Mouse (Mus musculus) kidney, postnatal 25 days (tissue): ENCODE data around the gene Taco1.
A peak's percentile ranks its signal among the peaks of the same experiment; 100 is the strongest.

ENCODE experiments used
- DNase-seq, 2 experiments: peaks; one replicate each; pipeline ENCODE4 v3.0.0; 2021; ENCODE audit warnings: mixed read lengths in 2 of 2

Taco1 gene

DNA sequence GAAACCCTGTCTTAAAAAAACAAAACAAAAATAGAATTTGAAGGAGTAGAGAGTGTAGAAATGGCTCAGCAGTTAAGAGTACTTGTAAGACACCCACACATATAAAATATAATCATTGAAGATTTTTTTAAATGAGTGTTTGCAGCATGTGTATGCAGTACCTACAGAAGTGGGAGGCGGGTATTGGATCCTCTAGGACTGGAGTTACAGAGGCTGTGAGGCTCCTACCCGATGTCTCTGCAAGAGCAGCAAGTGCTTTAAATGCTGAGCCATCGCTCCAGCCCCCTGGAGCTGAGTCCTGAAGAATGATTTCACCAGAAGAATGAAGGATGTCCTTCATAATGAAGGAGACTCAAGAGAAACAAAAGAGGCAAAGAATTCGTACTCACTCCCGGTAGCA lies 2.1 kb upstream of the Taco1 start:
- no peak for DNase-seq

DNA sequence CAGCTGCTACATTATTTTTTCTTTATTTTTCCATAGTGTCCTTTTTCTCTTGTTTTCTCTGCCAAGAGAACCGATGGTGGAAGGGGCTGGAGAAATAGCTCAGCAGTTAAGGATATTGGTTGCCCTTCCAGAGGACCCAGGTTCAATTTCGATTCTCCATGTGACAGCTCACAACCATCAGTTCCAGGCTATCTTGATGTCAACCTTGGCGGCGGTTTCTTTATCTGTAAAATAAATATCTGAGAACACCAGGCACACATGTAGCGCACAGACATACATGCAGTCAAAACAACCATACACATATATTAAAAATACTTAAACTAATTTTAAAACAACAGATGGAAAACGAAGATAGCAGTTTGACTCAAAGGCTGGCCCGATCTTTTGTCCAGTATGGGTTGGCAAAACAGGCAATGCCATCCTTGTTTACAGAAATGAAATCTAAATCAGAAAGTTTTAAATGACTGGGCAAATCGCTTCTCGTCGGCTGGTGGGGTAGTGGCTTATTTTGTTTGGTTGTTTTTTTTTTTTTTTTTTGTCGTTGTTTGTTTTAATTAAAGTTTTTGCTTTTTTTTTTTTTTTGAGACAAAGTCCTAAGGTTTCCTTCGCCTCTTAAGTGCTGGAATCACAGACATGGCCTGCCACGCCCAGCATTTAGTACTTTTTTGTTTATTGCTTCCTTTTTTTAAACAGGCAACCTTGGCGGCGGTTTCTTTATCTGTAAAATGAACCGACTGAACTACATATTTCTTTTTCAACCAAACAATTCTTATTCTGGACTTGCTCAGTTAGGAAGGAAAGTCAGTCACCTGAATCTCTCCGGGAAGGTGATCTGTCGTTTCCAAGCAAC lies 563 bp upstream of the Taco1 start:
- DNase-seq = no peak

- peak; percentile 62 to 67 for DNase-seq
These were observed 755 bp downstream of the Taco1 start for GRCm38 (mm10) chr11:106066616-106067015.

DNA sequence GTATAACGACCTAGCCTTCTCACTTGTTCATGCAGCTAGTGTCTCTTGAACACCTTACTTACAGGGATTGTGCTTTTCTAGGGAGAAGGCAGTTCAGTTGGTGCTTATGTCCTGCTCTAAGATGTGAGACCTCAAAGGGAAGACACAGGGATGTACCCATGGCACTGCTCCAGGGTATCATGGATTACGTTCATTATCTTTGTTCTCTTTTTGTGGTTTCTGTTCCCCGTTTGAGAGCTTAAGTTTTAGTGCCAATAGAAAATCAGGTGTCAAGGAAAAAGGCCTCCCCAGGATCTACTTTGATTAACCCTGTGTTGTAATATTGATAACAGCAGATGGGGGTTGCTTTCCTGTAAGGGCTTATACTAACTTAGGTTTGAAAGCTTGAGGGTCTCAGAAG lies 7.9 kb downstream of the Taco1 start:
- DNase-seq = no peak

GRCm38 (mm10) chr11:106076321-106076720 lies 10.5 kb downstream of the Taco1 start:
- peak; percentile 75 to 81 for DNase-seq

- peak; percentile 99 to 100 for DNase-seq
These were observed 18.1 kb downstream of the Taco1 start, which contains the start of gene Map3k3 for GRCm38 (mm10) chr11:106083708-106084701. Gene Map3k3, plus strand, starts transcription at chr11:106084613.

GRCm38 (mm10) chr11:106084911-106085561 lies 19.2 kb downstream of the Taco1 start:
- peak; percentile 80 to 91 for DNase-seq

- peak in 1 of 2 experiments; percentile 31 for DNase-seq
These were observed 32.4 kb downstream of the Taco1 start for GRCm38 (mm10) chr11:106098223-106098622.

DNA sequence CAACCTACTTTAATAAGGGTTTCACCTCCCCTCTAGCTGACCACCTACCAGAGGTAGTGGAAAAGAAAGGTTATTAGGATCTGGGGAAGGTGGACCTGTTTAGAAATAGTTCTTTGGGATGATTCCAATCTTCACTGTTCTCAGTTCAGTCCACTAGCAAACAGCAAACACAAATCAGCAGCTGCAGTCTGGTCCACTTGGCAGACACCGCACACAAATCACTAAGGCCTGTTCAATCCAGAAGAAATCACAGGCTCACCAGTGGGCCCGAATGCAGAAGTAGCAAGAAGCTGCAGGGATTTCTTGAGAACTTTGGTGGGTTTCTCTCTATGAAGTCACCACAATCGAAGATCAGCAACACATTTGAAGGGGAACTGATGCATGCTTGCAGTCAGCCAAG lies 37.0 kb downstream of the Taco1 start:
- DNase-seq = no peak

DNA sequence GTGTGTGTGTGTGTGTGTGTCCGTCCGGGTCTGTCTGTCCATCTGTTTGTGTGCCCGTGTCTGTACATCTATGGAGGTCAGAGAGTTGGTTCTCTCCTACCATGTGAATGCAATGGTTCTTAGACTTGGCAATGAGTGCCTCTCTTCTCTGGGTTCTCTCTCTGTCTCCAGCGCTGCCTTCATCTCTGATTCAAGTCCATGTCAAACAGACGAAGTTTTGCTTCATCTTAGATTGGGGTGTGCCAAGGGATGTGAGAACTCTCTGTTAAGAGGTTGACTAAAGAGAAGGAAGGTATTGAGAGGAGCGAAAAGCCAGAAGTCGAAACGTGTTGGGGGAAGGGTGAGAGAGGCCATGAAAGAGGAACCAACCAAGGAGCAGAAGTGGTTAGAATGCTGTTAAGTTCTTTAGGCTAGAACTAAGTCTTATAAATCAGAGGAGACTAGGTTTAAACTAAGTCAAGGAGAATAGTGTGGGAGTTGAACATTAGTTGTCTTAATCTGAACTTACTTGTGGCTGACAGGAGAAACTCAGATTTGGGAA lies 40.3 kb downstream of the Taco1 start:
- no peak for DNase-seq

DNA sequence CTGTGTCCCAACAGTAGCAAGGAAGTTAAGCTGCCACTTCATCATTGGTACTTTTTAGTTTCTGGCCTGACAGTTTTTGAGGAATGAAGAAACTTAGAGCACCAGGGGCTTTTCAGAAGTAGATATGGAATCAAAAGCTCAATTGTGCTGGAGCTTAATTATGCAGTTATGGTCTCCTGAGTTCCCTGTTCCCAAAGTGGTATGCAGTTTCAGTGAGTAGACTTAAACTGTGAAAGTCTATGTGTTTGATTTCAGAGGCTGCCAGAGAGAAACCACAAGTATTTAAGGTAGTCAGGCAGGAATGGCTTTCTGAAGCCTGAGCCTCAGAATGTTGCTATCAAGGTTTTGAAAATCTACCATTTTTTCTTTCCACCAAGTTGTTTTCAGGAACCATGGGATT lies 45.8 kb downstream of the Taco1 start:
- DNase-seq = no peak

- no peak for DNase-seq
These were observed 56.4 kb downstream of the Taco1 start for GRCm38 (mm10) chr11:106122221-106122620.

DNA sequence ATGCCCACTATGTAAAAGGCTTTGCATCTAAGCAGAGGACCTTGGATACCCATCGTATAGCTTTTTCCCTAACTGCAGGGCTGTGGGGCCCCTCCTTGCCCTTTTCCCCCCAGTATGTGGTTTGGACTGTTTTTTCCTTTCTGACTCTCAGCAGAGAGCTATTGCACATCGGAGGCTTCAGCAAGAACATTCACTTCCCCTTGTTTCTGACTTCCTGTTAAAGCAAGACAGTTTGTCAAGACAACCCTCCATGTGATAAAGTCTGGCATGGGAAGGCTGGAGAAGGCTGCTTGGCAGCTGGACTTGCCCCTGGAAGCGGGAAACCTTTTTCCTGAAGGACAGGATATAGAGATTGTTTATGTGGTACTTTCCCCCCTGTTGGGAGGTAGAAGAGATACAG lies 56.9 kb downstream of the Taco1 start:
- peak; percentile 26 to 62 for DNase-seq
